Mouse (Mus musculus): ENCODE results near the gene Scrg1. TPM values are rescaled to one million over a fixed set of nuclear protein-coding genes. Genes with fewer than 3 reads are reported as not detected.
"Not testable (repeated sequence)": the region's sequence is repeated elsewhere in the genome, so short reads cannot be mapped to it uniquely, and the experiment has no call there.

The Scrg1 gene
- polyA plus RNA-seq, 1 experiment from 2014 or later = 0.39 TPM

DNA sequence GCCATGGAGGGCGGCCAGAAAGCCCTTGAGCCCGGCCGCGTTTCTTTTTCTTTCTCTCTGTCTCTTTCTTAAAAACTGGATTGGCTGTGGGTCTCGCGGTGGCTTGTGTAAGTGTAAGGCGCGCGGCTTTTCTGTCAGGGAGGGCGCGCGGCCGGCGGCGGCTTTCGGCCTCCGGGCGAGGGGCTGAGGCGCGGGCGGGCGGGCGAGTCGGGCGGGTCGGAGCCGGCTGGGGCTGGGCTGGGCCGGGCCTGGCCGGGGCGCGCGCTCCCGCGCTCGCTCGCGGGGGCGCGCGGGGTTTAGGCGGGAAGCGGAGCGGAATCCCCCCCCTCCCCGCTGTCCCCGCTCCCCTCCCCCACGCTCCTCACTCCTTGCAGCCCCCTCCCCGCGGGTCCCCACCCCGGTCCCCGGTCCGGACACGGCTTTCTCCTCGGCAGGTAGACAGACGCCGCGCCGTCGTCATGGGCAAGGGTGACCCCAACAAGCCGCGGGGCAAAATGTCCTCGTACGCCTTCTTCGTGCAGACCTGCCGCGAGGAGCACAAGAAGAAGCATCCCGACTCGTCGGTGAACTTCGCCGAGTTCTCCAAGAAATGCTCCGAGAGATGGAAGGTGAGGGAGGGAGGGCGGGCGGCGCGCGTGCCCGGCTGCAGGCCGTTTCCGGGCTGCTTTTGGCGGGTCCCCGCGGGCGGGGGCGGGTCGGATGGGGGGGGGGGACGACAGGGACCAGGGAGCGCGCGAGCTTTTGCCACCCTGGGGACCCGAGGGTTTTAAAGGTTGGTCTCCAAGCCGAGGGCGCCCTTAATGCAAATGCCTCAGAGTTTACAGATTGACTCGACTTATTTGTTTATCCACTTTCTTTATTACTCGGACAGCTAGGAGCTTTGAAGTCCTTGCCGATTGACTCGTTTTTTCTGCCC, 56.7 kb downstream of the Scrg1 start:
- peak overlapping the region; percentile 99 for H3K9ac ChIP-seq
- under 1% methylated on average over 86 of the region's 96 CpGs for WGBS
- H3K36me3 ChIP-seq = peaks cover 26% of the 10 kb centered on the region
- H3K27ac ChIP-seq = peak overlapping the region; percentile 100
- no peaks in the 10 kb centered on the region for H3K9me3 ChIP-seq (replicated peaks)
- peak; percentile 53 for ATAC-seq (replicated peaks; ENCODE audit: low FRiP score)
- H3K4me2 ChIP-seq = peak overlapping the region; percentile 63
- no peaks in the 10 kb centered on the region for H3K27me3 ChIP-seq
- H3K4me1 ChIP-seq = peaks cover 8% of the 10 kb centered on the region
- H3K4me3 ChIP-seq (replicated peaks) = peak overlapping the region; percentile 91

DNA sequence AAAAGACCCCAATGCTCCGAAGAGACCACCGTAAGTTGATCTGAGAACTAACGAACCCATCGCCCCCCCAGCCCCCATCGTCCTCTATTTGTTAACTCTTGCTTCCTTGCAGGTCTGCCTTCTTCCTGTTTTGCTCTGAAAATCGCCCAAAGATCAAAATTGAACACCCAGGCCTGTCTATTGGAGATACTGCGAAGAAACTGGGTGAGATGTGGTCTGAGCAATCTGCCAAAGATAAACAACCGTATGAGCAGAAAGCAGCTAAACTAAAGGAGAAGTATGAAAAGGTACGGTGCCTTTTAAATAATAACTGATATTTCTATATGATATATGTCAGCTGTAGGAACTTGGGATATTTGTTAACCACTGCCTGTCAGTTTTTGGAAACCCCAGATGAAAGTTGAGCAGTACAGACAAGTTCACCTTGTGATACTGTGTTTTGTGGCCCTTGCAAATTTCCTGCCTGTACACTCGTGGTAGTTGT, 57.5 kb downstream of the Scrg1 start:
- not testable (repeated sequence) for ATAC-seq (replicated peaks; ENCODE audit: low FRiP score); H3K9me3 ChIP-seq (replicated peaks); H3K27me3 ChIP-seq; H3K4me1 ChIP-seq
- Histone ChIP-seq H3K36me3 (peaks cover 34% of the 10 kb centered on the region), H3K4me3 (replicated peaks) (peak overlapping the region; percentile 91), H3K9ac (peak overlapping the region; percentile 99), H3K27ac (peak overlapping the region; percentile 100), H3K4me2 (peak overlapping the region; percentile 63)
- 10% methylated on average over 10 of the region's 10 CpGs for WGBS

DNA sequence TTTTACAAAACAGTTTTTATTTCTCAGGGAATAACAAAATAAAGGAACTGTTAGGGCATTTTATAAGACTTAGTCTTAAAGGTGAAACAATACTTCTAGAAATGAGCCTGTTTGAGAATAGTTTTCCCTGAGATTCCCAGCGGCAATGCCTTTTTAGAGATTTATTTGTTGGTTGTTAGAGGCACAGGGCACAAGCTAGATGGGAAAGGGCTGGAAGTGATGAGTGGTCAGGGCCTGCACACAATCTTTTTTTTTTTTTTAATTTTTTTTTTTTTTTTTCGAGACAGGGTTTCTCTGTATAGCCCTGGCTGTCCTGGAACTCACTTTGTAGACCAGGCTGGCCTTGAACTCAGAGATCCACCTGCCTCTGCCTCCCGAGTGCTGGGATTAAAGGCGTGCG, 61.0 kb downstream of the Scrg1 start:
- not testable (repeated sequence) for H3K27me3 ChIP-seq; H3K9ac ChIP-seq; H3K4me1 ChIP-seq; H3K4me3 ChIP-seq (replicated peaks); ATAC-seq (replicated peaks; ENCODE audit: low FRiP score); H3K4me2 ChIP-seq; H3K9me3 ChIP-seq (replicated peaks); H3K27ac ChIP-seq
- H3K36me3 ChIP-seq = peaks cover 36% of the 10 kb centered on the region
- 86% methylated on average over 5 of the region's 5 CpGs for WGBS

DNA sequence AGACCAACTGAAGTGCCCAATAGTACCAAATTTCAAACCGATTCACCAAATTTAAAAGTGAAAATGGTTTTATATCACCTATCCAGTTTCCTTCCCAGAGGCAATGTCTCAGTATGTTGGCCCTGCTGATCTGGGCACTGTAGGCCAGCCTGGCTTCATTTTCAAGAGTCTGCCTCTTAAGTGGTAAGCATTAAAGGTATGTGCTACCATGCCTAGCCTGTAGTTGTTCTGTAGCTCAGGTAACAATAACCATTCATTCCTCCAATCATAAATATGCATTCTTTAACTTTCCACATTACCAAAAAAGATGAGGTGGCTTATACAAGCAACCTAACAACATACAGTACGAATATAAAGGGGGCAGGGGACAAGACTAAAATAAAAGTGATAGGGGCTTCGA, 62.0 kb downstream of the Scrg1 start:
- Histone ChIP-seq H3K27me3 (no peaks in the 10 kb centered on the region), H3K4me3 (replicated peaks) (no peak overlapping the region), H3K9me3 (replicated peaks) (no peaks in the 10 kb centered on the region), H3K36me3 (peaks cover 42% of the 10 kb centered on the region), H3K27ac (no peak overlapping the region), H3K4me2 (no peak overlapping the region), H3K9ac (no peak overlapping the region), H3K4me1 (peaks cover 4% of the 10 kb centered on the region)
- ATAC-seq (replicated peaks; ENCODE audit: low FRiP score) = no peak
- 85% methylated on average over 3 of the region's 3 CpGs for WGBS

DNA sequence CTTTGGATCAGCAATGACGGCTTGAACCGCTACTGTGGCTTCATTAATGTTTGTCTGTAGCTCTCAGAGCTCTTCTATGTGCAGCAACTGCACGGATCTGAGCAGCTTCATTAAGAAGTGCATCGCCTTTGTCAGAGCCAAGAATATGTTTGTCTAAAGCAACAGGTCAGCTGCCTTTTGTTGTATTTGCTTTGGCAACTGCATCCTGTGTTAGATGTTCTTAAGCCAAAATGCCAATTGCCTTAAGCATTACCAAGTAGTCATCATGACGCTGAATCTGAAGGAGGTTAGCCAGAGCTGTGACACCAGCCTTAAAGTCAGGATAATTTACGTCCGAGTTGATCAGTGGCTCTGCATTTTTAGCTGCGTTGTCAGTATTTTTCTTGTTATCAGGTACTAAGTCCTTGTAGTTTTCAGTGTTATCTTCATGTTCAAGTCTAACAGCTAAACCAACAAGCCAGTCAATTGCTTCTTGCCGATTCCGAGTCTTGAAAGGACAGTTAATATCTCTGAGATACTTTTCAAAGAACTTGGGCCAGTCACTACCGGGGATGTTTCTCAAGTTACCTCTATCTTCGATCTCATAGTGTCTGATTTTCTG, 64.6 kb downstream of the Scrg1 start:
- no peak overlapping the region for H3K27ac ChIP-seq
- no peak overlapping the region for H3K9ac ChIP-seq
- no peaks in the 10 kb centered on the region for H3K27me3 ChIP-seq
- no peak overlapping the region for H3K4me2 ChIP-seq
- ATAC-seq (replicated peaks; ENCODE audit: low FRiP score) = no peak
- no peak overlapping the region for H3K4me3 ChIP-seq (replicated peaks)
- 64% methylated on average over 12 of the region's 12 CpGs for WGBS
- no peaks in the 10 kb centered on the region for H3K9me3 ChIP-seq (replicated peaks)
- peaks cover 34% of the 10 kb centered on the region for H3K36me3 ChIP-seq
- H3K4me1 ChIP-seq = no peaks in the 10 kb centered on the region

Other genes starting within 250 kb of the Scrg1 start
- 0.27 and 1.7 TPM in 2 replicates for gene Hand2, start 134.9 kb upstream of the Scrg1 start, polyA plus RNA-seq (2015; fragmentation: Nextera tagmentation; extraction: Ambion mirVana)
- 35.9 and 37.0 TPM in 2 replicates for gene Sap30, start 31.9 kb downstream of the Scrg1 start, polyA plus RNA-seq (2015; fragmentation: Nextera tagmentation; extraction: Ambion mirVana)
- 478 and 554 TPM in 2 replicates for gene Hmgb2, start 56.0 kb downstream of the Scrg1 start, polyA plus RNA-seq (2015; fragmentation: Nextera tagmentation; extraction: Ambion mirVana)
- 21.5 and 25.2 TPM in 2 replicates for gene Galnt7, start 197.1 kb downstream of the Scrg1 start, polyA plus RNA-seq (2015; fragmentation: Nextera tagmentation; extraction: Ambion mirVana)

Measured in kidney, embryonic 15.5 days (tissue).